In the genomic region with DNA sequence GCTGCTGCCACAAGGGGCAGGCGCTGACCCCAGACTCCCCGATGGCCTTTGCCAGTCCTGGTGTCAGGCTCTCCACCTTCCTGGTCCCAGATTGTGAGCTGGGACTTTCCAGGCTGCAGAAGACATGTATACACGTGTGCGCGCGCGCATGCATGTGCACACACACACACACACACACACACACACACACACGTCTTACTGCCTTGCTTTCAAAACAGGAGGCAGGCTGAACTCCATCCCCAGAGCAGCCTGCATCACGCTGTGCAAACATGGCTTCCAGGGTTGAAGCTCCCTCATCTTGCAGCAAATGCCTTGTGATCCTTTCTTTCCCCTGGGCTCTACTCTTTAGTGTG, we compare ENCODE assay signal across 18 mouse cellular contexts. TPM values are rescaled to one million over a fixed set of nuclear protein-coding genes. Genes with fewer than 3 reads are reported as not detected.
DNase-seq lines count a peak whose midpoint lies in the region; ATAC-seq and TF ChIP-seq lines count a peak whose summit lies in the region.
"Had no signal": no experiment of that assay in that cellular context is flagged by ENCODE, and none has a peak within 500 bp of the region (broad histone marks: within the 10 kb centered on the region; RNA-seq: fewer than 3 reads in every experiment).

No protein-coding gene starts in this region.

- no peaks in the 10 kb centered on the region for H3K36me3 ChIP-seq in E14TG2a.4 (ENCODE audit: insufficient read depth, low read length)
- H3K36me3 ChIP-seq in forebrain, embryonic 11.5 days (ENCODE audit: control insufficient read depth, insufficient read depth, low read length): no peaks in the 10 kb centered on the region
- H3K36me3 ChIP-seq in hindbrain, embryonic 10.5 days: no peaks in the 10 kb centered on the region
- H3K36me3 ChIP-seq in midbrain, embryonic 13.5 days: no peaks in the 10 kb centered on the region
- H3K36me3 ChIP-seq in liver, embryonic 11.5 days (ENCODE audit: control insufficient read depth, insufficient read depth, low read length): no peaks in the 10 kb centered on the region
- H3K36me3 ChIP-seq: heart, embryonic 10.5 days had no signal

- peak overlapping the region; percentile 23; the same call in 1 of the 2 replicates for H3K4me3 ChIP-seq in E14TG2a.4 (replicated peaks; ENCODE audit: low read length)
- H3K4me3 ChIP-seq in forebrain, embryonic 11.5 days (ENCODE audit: low read depth, low read length): no peak overlapping the region
- H3K4me3 ChIP-seq in hindbrain, embryonic 10.5 days: no peak overlapping the region
- no peak overlapping the region for H3K4me3 ChIP-seq in midbrain, embryonic 13.5 days (replicated peaks)
- no peak overlapping the region for H3K4me3 ChIP-seq in liver, embryonic 11.5 days (ENCODE audit: low read depth, low read length)
- H3K4me3 ChIP-seq: heart, embryonic 10.5 days had no signal

- peak overlapping the region; percentile 5 for H3K4me2 ChIP-seq in forebrain, embryonic 11.5 days (ENCODE audit: low read depth, low read length, severe bottlenecking)
- H3K4me2 ChIP-seq in midbrain, embryonic 13.5 days (replicated peaks): no peak overlapping the region
- H3K4me2 ChIP-seq in liver, embryonic 11.5 days: no peak overlapping the region

- H3K4me1 ChIP-seq in E14TG2a.4 (replicated peaks; ENCODE audit: low read depth, low read length): peaks cover 26% of the 10 kb centered on the region
- H3K4me1 ChIP-seq in forebrain, embryonic 11.5 days (replicated peaks; ENCODE audit: control insufficient read depth, insufficient read depth, low read length): peaks cover 15% of the 10 kb centered on the region; the same call in 1 of the 2 replicates
- peaks cover 21% of the 10 kb centered on the region for H3K4me1 ChIP-seq in hindbrain, embryonic 10.5 days (replicated peaks)
- H3K4me1 ChIP-seq in midbrain, embryonic 13.5 days (replicated peaks): peaks cover 18% of the 10 kb centered on the region
- H3K4me1 ChIP-seq in liver, embryonic 11.5 days (replicated peaks; ENCODE audit: control insufficient read depth, insufficient read depth, low read length): no peaks in the 10 kb centered on the region
- H3K4me1 ChIP-seq: heart, embryonic 10.5 days had no signal

- TF ChIP-seq CTCF in E14TG2a.4 (conservative IDR thresholded peaks at IDR 0.05; ENCODE audit: low read length): no peak

- 40% methylated on average over 9 of the region's 9 CpGs for WGBS in forebrain, embryonic 11.5 days
- WGBS in hindbrain, embryonic 10.5 days: 56% methylated on average over 9 of the region's 9 CpGs
- WGBS in midbrain, embryonic 13.5 days: 46% methylated on average over 9 of the region's 9 CpGs
- 67% methylated on average over 9 of the region's 9 CpGs for WGBS in liver, embryonic 11.5 days

- peaks cover 19% of the 10 kb centered on the region for H3K27me3 ChIP-seq in E14TG2a.4 (ENCODE audit: insufficient read depth, low read length)
- no peaks in the 10 kb centered on the region; the same call in 1 of the 2 replicates for H3K27me3 ChIP-seq in forebrain, embryonic 11.5 days (ENCODE audit: control insufficient read depth, insufficient read depth, low read length)
- peaks cover 10% of the 10 kb centered on the region for H3K27me3 ChIP-seq in hindbrain, embryonic 10.5 days (ENCODE audit: insufficient read depth, poor library complexity, severe bottlenecking)
- H3K27me3 ChIP-seq in midbrain, embryonic 13.5 days: no peaks in the 10 kb centered on the region
- H3K27me3 ChIP-seq in liver, embryonic 11.5 days (replicated peaks; ENCODE audit: control insufficient read depth, insufficient read depth, low read length): peaks cover 10% of the 10 kb centered on the region

- peak overlapping the region; percentile 90 for H3K27ac ChIP-seq in forebrain, embryonic 11.5 days (ENCODE audit: low read depth, low read length)
- H3K27ac ChIP-seq in hindbrain, embryonic 10.5 days: peak overlapping the region; percentile 88
- peak overlapping the region; percentile 84 for H3K27ac ChIP-seq in midbrain, embryonic 13.5 days
- no peak overlapping the region for H3K27ac ChIP-seq in liver, embryonic 11.5 days (ENCODE audit: low read depth, low read length)
- H3K27ac ChIP-seq: heart, embryonic 10.5 days had no signal

- H3K9ac ChIP-seq in forebrain, embryonic 11.5 days (ENCODE audit: low read length): no peak overlapping the region; the same call in 1 of the 2 replicates
- peak overlapping the region; percentile 40 for H3K9ac ChIP-seq in midbrain, embryonic 13.5 days (replicated peaks)
- no peak overlapping the region for H3K9ac ChIP-seq in liver, embryonic 11.5 days (ENCODE audit: low read depth, low read length)
- H3K9ac ChIP-seq: liver, postnatal 0 days had no signal

- no peak for ATAC-seq in forebrain, embryonic 11.5 days (replicated peaks; ENCODE audit: low FRiP score)
- ATAC-seq in midbrain, embryonic 13.5 days: no peak; the same call in 1 of the 2 replicates
- ATAC-seq in liver, embryonic 11.5 days (replicated peaks; ENCODE audit: low FRiP score): no peak
- ATAC-seq: inflammation-experienced regulatory T-cells, adult 6 months; liver, postnatal 0 days had no signal

- DNase-seq in forebrain, embryonic 11.5 days (ENCODE audit: low spot score): no peak
- DNase-seq in hindbrain, embryonic 10.5 days (ENCODE audit: low spot score): no peak
- no peak for DNase-seq in right cerebral cortex, adult 2 months (ENCODE audit: low spot score in 2 of 2)
- no peak for DNase-seq in liver, embryonic 11.5 days (ENCODE audit: low spot score)
- DNase-seq in adrenal gland, postnatal 14 days: no peak
- DNase-seq: cerebellum, adult 9-10 months; heart, postnatal 10 days; kidney, adult 8-10 months; kidney, postnatal 25 days; liver, postnatal 0 days; lung, postnatal 14 days had no signal

- no peaks in the 10 kb centered on the region for H3K9me3 ChIP-seq in E14TG2a.4 (ENCODE audit: low read length)
- H3K9me3 ChIP-seq in forebrain, embryonic 11.5 days (ENCODE audit: control insufficient read depth, low read length): no peaks in the 10 kb centered on the region
- no peaks in the 10 kb centered on the region for H3K9me3 ChIP-seq in hindbrain, embryonic 10.5 days
- no peaks in the 10 kb centered on the region for H3K9me3 ChIP-seq in midbrain, embryonic 13.5 days
- no peaks in the 10 kb centered on the region for H3K9me3 ChIP-seq in liver, embryonic 11.5 days (ENCODE audit: control insufficient read depth, low read length)
- H3K9me3 ChIP-seq: heart, embryonic 10.5 days had no signal

RNA-seq across cellular contexts. Expression of gene Scrt2, which starts 11.9 kb away (rescaled TPM):
- polyA plus RNA-seq in forebrain, embryonic 11.5 days (2014; fragmentation: Nextera tagmentation; extraction: Ambion mirVana): 10.0 and 11.3 TPM in 2 replicates
- polyA plus RNA-seq in hindbrain, embryonic 10.5 days (2016; fragmentation: Nextera tagmentation; extraction: Ambion mirVana): 5.5 and 19.0 TPM in 2 replicates
- polyA plus RNA-seq in midbrain, embryonic 13.5 days (2015; fragmentation: Nextera tagmentation; extraction: Ambion mirVana): 16.3 and 20.0 TPM in 2 replicates
- not detected in 2 replicates for polyA plus RNA-seq in liver, embryonic 11.5 days (2014; fragmentation: Nextera tagmentation; extraction: Ambion mirVana)
- 0.30 and 0.33 TPM in 2 replicates for total RNA-seq in adrenal gland, postnatal 14 days (2021)
- total RNA-seq: gastrocnemius, adult 8-10 months; heart, postnatal 10 days; neutrophil, adult 5-6 weeks had no signal
- polyA plus RNA-seq: C2C12; heart, embryonic 10.5 days; inflammation-experienced regulatory T-cells, adult 6 months; liver, postnatal 0 days had no signal

RNA-seq across cellular contexts. Expression of gene Srxn1, which starts 35.9 kb away (rescaled TPM):
- 14.3 and 15.0 TPM in 2 replicates for polyA plus RNA-seq in forebrain, embryonic 11.5 days (2014; fragmentation: Nextera tagmentation; extraction: Ambion mirVana)
- polyA plus RNA-seq in hindbrain, embryonic 10.5 days (2016; fragmentation: Nextera tagmentation; extraction: Ambion mirVana): 15.6 and 18.7 TPM in 2 replicates
- 13.4 and 14.9 TPM in 2 replicates for polyA plus RNA-seq in midbrain, embryonic 13.5 days (2015; fragmentation: Nextera tagmentation; extraction: Ambion mirVana)
- 9.5 and 12.0 TPM in 2 replicates for polyA plus RNA-seq in liver, embryonic 11.5 days (2014; fragmentation: Nextera tagmentation; extraction: Ambion mirVana)
- total RNA-seq in adrenal gland, postnatal 14 days (2021): 267 and 289 TPM in 2 replicates
